Mouse (Mus musculus) lung, embryonic 16.5 days (tissue): Measurements from ENCODE around the gene Ankfy1. TPM values are rescaled to one million over a fixed set of nuclear protein-coding genes. Genes with fewer than 3 reads are reported as not detected.
"Not testable (repeated sequence)": the region's sequence is repeated elsewhere in the genome, so short reads cannot be mapped to it uniquely, and the experiment has no call there.

Experiments used
- ATAC-seq: fragments of 200-750 bp; cut with Nextera tagmentation; 2 replicates; pipeline ENCODE4 v1.8.0; 2017; ENCODE audit warnings: low read depth, mild to moderate bottlenecking, moderate library complexity
- H3K27ac ChIP-seq: fragments of 300-500 bp; sonication (generic); 2 replicates; pipeline ENCODE4 v1.5.1; 2014; ENCODE audit warnings: mild to moderate bottlenecking, control low read depth, low read length
- H3K27me3 ChIP-seq: fragments of 300-500 bp; sonication (generic); 2 replicates; pipeline ENCODE4 v1.6.1; 2014; ENCODE audit warnings: low read depth, low read length, mixed read lengths; ENCODE audit not compliant: control insufficient read depth, insufficient read depth
- H3K36me3 ChIP-seq: fragments of 300-500 bp; sonication (generic); 2 replicates; pipeline ENCODE4 v1.6.1; 2014; ENCODE audit warnings: low read length; ENCODE audit not compliant: control insufficient read depth, insufficient read depth
- H3K4me1 ChIP-seq: fragments of 300-500 bp; sonication (generic); replicated peaks from 2 replicates; pipeline ENCODE4 v1.6.1; 2014; ENCODE audit warnings: low read length, mixed read lengths; ENCODE audit not compliant: control insufficient read depth, insufficient read depth
- H3K4me2 ChIP-seq: fragments of 300-500 bp; sonication (generic); 2 replicates; pipeline ENCODE4 v1.6.1; 2014; ENCODE audit warnings: low read depth, low read length, control low read depth
- H3K4me3 ChIP-seq: fragments of 300-500 bp; sonication (generic); 2 replicates; pipeline ENCODE4 v1.5.1; 2014; ENCODE audit warnings: mild to moderate bottlenecking, low read length, control low read depth
- H3K9ac ChIP-seq: fragments of 300-500 bp; sonication (generic); 2 replicates; pipeline ENCODE4 v1.6.1; 2014; ENCODE audit warnings: low read length, control low read depth
- H3K9me3 ChIP-seq: fragments of 300-500 bp; sonication (generic); 2 replicates; pipeline ENCODE4 v1.6.1; 2016; ENCODE audit warnings: low read length; ENCODE audit not compliant: control insufficient read depth
- WGBS: fragments of 180-500 bp; shearing (Covaris S2); extraction: QIAGEN DNeasy Blood & Tissue Kit; methylation state at CpG from one replicate; pipeline ENCODE4 v1.1.7; 2014; 5-methylcytosine and 5-hydroxymethylcytosine counted together
- polyA plus RNA-seq: library from polyadenylated mRNA; unstranded; fragments of >200 nt; fragmentation: Nextera tagmentation; extraction: Ambion mirVana; gene quantifications from 2 replicates; pipeline ENCODE4 v1.2.1, GENCODE M21; 2015

The Ankfy1 gene
- polyA plus RNA-seq, 1 experiment from 2014 or later, result 24.4 TPM

GRCm38 (mm10) chr11:72697323-72697722 lies 7.5 kb downstream of the Ankfy1 start:
- Histone ChIP-seq H3K9ac (no peak overlapping the region), H3K9me3 (no peaks in the 10 kb centered on the region)
- no peak for ATAC-seq

GRCm38 (mm10) chr11:72705111-72705510 lies 15.3 kb downstream of the Ankfy1 start:
- H3K4me3 ChIP-seq, H3K9me3 ChIP-seq, H3K4me2 ChIP-seq, H3K4me1 ChIP-seq, ATAC-seq, H3K27ac ChIP-seq, H3K27me3 ChIP-seq, H3K9ac ChIP-seq, H3K36me3 ChIP-seq: not testable (repeated sequence)
- 82% methylated on average over 2 of the region's 2 CpGs for WGBS

More at GRCm38 (mm10) chr11:72697323-72697722, 7.5 kb downstream of the Ankfy1 start:
- Histone ChIP-seq H3K4me2 (no peak overlapping the region), H3K36me3 (no peaks in the 10 kb centered on the region; the same call in 1 of the 2 replicates), H3K27me3 (no peaks in the 10 kb centered on the region), H3K27ac (no peak overlapping the region), H3K4me3 (no peak overlapping the region), H3K4me1 (0 out of 2 replicates have a peak, but pooled peaks cover 1% of the 10 kb centered on the region)

- Histone ChIP-seq H3K4me1 (no peaks in the 10 kb centered on the region), H3K27ac (no peak overlapping the region), H3K36me3 (peaks cover 13% of the 10 kb centered on the region), H3K4me2 (no peak overlapping the region), H3K9me3 (no peaks in the 10 kb centered on the region; the same call in 1 of the 2 replicates), H3K4me3 (no peak overlapping the region), H3K27me3 (no peaks in the 10 kb centered on the region), H3K9ac (no peak overlapping the region)
- 77% methylated on average over 5 of the region's 5 CpGs for WGBS
- ATAC-seq, result no peak
These were observed 22.9 kb downstream of the Ankfy1 start for GRCm38 (mm10) chr11:72712721-72713120.

- H3K36me3 ChIP-seq, result peaks cover 5% of the 10 kb centered on the region
- H3K4me3 ChIP-seq, result no peak overlapping the region
- no peak for ATAC-seq
- H3K4me2 ChIP-seq, result no peak overlapping the region
- no peak overlapping the region for H3K9ac ChIP-seq
- H3K27me3 ChIP-seq, result no peaks in the 10 kb centered on the region
- 90% methylated on average over 3 of the region's 3 CpGs for WGBS
- H3K27ac ChIP-seq, result no peak overlapping the region
- no peaks in the 10 kb centered on the region for H3K4me1 ChIP-seq
- no peaks in the 10 kb centered on the region for H3K9me3 ChIP-seq
These were observed 28.4 kb downstream of the Ankfy1 start for GRCm38 (mm10) chr11:72718161-72718560.

- H3K27me3 ChIP-seq, result no peaks in the 10 kb centered on the region
- no peak for ATAC-seq
- no peak overlapping the region for H3K4me3 ChIP-seq
- 72% methylated on average over 2 of the region's 2 CpGs for WGBS
- no peaks in the 10 kb centered on the region for H3K9me3 ChIP-seq
- H3K9ac ChIP-seq, result no peak overlapping the region
- H3K27ac ChIP-seq, result no peak overlapping the region
- peaks cover 6% of the 10 kb centered on the region for H3K36me3 ChIP-seq
- H3K4me1 ChIP-seq, result no peaks in the 10 kb centered on the region
- H3K4me2 ChIP-seq, result no peak overlapping the region
These were observed 33.4 kb downstream of the Ankfy1 start for GRCm38 (mm10) chr11:72723165-72723564.

GRCm38 (mm10) chr11:72723871-72724270 lies 34.1 kb downstream of the Ankfy1 start:
- Histone ChIP-seq H3K4me3 (no peak overlapping the region), H3K27ac (no peak overlapping the region), H3K36me3 (peaks cover 9% of the 10 kb centered on the region), H3K9me3 (no peaks in the 10 kb centered on the region), H3K4me1 (no peaks in the 10 kb centered on the region), H3K4me2 (no peak overlapping the region), H3K9ac (no peak overlapping the region), H3K27me3 (no peaks in the 10 kb centered on the region)
- no peak for ATAC-seq

- Histone ChIP-seq H3K36me3 (peaks cover 20% of the 10 kb centered on the region), H3K4me1 (no peaks in the 10 kb centered on the region), H3K9me3 (no peaks in the 10 kb centered on the region), H3K27me3 (no peaks in the 10 kb centered on the region), H3K4me3 (no peak overlapping the region), H3K27ac (no peak overlapping the region), H3K9ac (no peak overlapping the region), H3K4me2 (no peak overlapping the region)
- no peak for ATAC-seq
These were observed 36.2 kb downstream of the Ankfy1 start for GRCm38 (mm10) chr11:72726023-72726422.

GRCm38 (mm10) chr11:72733736-72734135 lies 43.9 kb downstream of the Ankfy1 start:
- H3K36me3 ChIP-seq, result peaks cover 28% of the 10 kb centered on the region
- no peak for ATAC-seq
- 90% methylated on average over 3 of the region's 3 CpGs for WGBS

GRCm38 (mm10) chr11:72734840-72735518 lies 45.2 kb downstream of the Ankfy1 start:
- ATAC-seq, result no peak
- Histone ChIP-seq H3K27ac (no peak overlapping the region), H3K9me3 (no peaks in the 10 kb centered on the region), H3K4me2 (no peak overlapping the region), H3K4me3 (no peak overlapping the region), H3K9ac (no peak overlapping the region), H3K36me3 (peaks cover 23% of the 10 kb centered on the region), H3K27me3 (no peaks in the 10 kb centered on the region), H3K4me1 (no peaks in the 10 kb centered on the region; the same call in 1 of the 2 replicates)
- 74% methylated on average over 4 of the region's 4 CpGs for WGBS

More at GRCm38 (mm10) chr11:72733736-72734135, 43.9 kb downstream of the Ankfy1 start:
- H3K4me1 ChIP-seq, result no peaks in the 10 kb centered on the region; the same call in 1 of the 2 replicates
- H3K27ac ChIP-seq, result no peak overlapping the region
- H3K9ac ChIP-seq, result no peak overlapping the region
- no peak overlapping the region for H3K4me2 ChIP-seq
- no peak overlapping the region for H3K4me3 ChIP-seq
- no peaks in the 10 kb centered on the region for H3K9me3 ChIP-seq
- H3K27me3 ChIP-seq, result no peaks in the 10 kb centered on the region
